Mouse (Mus musculus): ENCODE measurements around the gene Comt. TPM values are rescaled to one million over a fixed set of nuclear protein-coding genes. Genes with fewer than 3 reads are reported as not detected.
A peak's percentile ranks its signal among the peaks of the same experiment; 100 is the strongest.

Gene Comt
- polyA plus RNA-seq, 1 experiment from 2014 or later, result 123 TPM

DNA sequence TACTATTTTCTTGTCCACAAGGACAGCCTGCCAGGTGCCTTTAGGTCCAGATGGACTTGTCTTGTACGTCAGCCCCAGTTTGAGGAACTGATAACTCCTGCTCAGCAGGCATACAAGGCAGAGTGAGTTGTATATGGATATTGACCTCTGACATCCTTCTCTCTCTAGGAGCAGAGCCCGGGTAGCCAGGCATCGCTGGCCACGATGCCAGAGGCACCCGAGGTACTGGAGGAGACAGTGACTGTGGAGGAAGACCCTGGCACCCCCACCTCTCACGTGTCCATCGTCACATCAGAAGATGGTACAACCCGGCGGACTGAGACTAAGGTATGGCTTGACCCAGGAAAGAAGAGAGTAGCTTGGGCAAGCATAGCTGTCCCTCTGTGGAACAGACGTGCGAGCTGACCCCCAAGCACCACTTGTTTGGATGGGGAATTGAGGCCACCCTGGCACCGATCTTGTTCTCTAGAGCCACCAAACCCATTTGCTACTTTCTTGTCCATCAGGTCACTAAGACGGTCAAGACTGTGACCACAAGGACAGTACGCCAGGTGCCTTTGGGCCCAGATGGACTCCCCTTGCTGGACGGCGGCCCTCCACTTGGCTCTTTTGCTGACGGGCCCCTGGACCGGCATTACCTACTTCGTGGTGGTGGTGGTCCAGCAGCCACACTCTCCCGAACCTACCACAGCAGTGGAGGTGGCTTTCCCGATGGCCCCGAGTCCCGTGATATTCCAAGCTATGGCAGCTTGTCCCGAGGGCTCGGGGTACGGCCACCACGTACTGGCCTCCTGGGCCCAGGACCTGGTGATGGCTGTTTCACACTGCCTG, 29.6 kb downstream of the Comt start:
- no peak overlapping the region for H3K4me2 ChIP-seq (ENCODE audit: low read length)
- H3K27ac ChIP-seq (ENCODE audit: low read depth, low read length), result no peak overlapping the region; the same call in 1 of the 2 replicates
- no peaks in the 10 kb centered on the region for H3K27me3 ChIP-seq (replicated peaks; ENCODE audit: control insufficient read depth, insufficient read depth, low read length)
- 96% methylated on average over 27 of the region's 27 CpGs for WGBS
- H3K4me3 ChIP-seq (ENCODE audit: low read length), result no peak overlapping the region
- no peak for ATAC-seq
- H3K36me3 ChIP-seq (ENCODE audit: control insufficient read depth, insufficient read depth, low read length), result peaks cover 30% of the 10 kb centered on the region
- no peak overlapping the region for H3K9ac ChIP-seq (ENCODE audit: low read depth, low read length)
- H3K4me1 ChIP-seq (ENCODE audit: control insufficient read depth, insufficient read depth, low read depth, low read length), result peaks cover 56% of the 10 kb centered on the region
- H3K9me3 ChIP-seq (ENCODE audit: control insufficient read depth, low read length), result no peaks in the 10 kb centered on the region

DNA sequence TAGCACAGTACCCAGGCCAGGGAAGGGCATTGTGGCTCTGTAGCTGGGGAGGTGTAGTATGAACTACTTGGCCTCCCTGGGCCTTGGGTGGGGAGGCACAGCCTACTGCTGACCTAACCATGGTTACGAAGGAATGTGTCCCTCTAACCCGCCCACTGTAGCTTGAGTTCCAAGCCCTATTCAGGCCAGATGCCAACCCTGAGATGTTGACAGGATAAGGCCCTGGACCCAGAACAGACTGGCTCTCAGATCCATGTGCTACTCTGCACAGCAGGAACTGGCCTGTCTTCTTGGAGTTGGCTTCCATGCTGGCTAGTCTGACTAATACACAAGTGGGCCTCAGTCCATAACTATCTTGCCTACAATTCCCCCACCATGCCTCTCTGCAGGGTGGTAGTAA, 30.5 kb downstream of the Comt start:
- Histone ChIP-seq H3K4me3 (ENCODE audit: low read length) (no peak overlapping the region), H3K9ac (ENCODE audit: low read depth, low read length) (no peak overlapping the region), H3K27ac (ENCODE audit: low read depth, low read length) (peak overlapping the region; percentile 62), H3K4me1 (ENCODE audit: control insufficient read depth, insufficient read depth, low read depth, low read length) (peaks cover 55% of the 10 kb centered on the region), H3K4me2 (ENCODE audit: low read length) (no peak overlapping the region), H3K27me3 (replicated peaks; ENCODE audit: control insufficient read depth, insufficient read depth, low read length) (no peaks in the 10 kb centered on the region), H3K9me3 (ENCODE audit: control insufficient read depth, low read length) (no peaks in the 10 kb centered on the region), H3K36me3 (ENCODE audit: control insufficient read depth, insufficient read depth, low read length) (peaks cover 23% of the 10 kb centered on the region)
- ATAC-seq, result peak; percentile 9
- 66% methylated on average over 2 of the region's 2 CpGs for WGBS

DNA sequence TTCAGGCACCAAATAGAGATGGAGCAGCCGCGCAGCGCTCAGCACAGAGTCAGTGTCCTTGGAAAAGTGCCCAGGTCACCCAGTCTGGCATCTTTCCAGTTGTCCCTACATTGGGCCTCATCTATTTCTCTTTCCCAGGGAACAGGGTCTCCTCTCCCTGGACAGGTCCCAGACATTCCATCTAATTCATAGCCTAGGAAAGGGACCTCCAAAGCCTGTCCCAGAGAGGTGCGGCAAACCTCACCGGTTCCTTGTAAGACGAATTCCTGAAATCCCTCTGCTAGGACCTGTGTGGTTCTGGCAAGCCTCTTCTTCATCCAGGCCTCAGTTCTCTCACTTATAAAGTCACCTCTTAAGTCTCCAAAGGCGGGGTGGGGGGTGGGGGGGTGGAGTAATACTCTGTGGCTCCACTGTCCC, 31.0 kb downstream of the Comt start:
- Histone ChIP-seq H3K9me3 (ENCODE audit: control insufficient read depth, low read length) (no peaks in the 10 kb centered on the region), H3K4me1 (ENCODE audit: control insufficient read depth, insufficient read depth, low read depth, low read length) (peaks cover 49% of the 10 kb centered on the region), H3K4me3 (ENCODE audit: low read length) (no peak overlapping the region), H3K36me3 (ENCODE audit: control insufficient read depth, insufficient read depth, low read length) (peaks cover 23% of the 10 kb centered on the region), H3K9ac (ENCODE audit: low read depth, low read length) (no peak overlapping the region), H3K27ac (ENCODE audit: low read depth, low read length) (peak overlapping the region; percentile 62), H3K27me3 (replicated peaks; ENCODE audit: control insufficient read depth, insufficient read depth, low read length) (no peaks in the 10 kb centered on the region), H3K4me2 (ENCODE audit: low read length) (peak overlapping the region; percentile 1; the same call in 1 of the 2 replicates)
- ATAC-seq, result no peak; the same call in 1 of the 2 replicates
- WGBS, result 20% methylated on average over 6 of the region's 7 CpGs

DNA sequence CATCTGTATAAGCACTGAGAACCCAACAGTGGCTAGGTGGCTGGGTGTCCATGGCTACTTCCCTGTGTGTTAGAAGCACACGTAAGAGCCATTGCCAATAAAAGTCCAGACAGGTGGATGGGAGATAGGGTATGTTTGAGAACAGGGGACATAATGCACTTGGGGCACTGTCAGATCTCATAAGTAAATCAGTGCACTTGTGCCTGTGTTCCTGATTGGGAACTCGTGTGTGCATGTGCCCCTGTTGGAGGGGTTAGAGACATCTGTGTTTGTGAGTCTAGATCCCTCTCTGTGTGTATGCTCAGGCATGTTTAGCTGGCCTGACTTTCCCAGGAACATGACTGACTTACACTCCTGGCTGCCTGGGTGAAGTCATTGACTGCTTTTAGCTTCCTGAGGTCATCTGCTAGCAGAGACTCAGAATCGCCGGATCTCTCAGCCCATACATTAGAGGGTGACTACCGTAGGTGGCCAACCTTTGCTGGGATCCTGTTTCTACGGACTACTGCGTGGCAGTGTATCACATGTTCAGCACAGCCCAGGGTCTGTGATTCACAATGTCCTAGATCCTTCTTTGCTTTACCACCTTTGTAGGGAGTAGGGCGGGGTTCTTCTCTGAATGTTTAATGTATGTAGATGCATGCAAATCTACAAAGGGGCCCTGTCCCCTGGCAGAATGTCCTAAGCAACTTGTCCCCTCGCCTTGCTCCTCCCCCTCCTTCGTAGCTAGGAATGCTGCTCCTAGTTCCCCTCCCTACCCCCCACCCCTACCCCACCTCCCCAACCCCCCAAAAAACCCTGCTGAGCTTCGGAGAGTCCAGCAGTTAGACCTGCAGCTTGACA, 31.7 kb downstream of the Comt start:
- Histone ChIP-seq H3K27me3 (replicated peaks; ENCODE audit: control insufficient read depth, insufficient read depth, low read length) (no peaks in the 10 kb centered on the region), H3K4me1 (ENCODE audit: control insufficient read depth, insufficient read depth, low read depth, low read length) (peaks cover 43% of the 10 kb centered on the region), H3K9me3 (ENCODE audit: control insufficient read depth, low read length) (no peaks in the 10 kb centered on the region), H3K4me3 (ENCODE audit: low read length) (0 out of 2 replicates have a peak overlapping the region, but pooled peaks have one; percentile 11), H3K27ac (ENCODE audit: low read depth, low read length) (peak overlapping the region; percentile 62), H3K9ac (ENCODE audit: low read depth, low read length) (peak overlapping the region; percentile 8; the same call in 1 of the 2 replicates), H3K4me2 (ENCODE audit: low read length) (peak overlapping the region; percentile 10), H3K36me3 (ENCODE audit: control insufficient read depth, insufficient read depth, low read length) (peaks cover 23% of the 10 kb centered on the region)
- ATAC-seq, result no peak
- 12% methylated on average over 11 of the region's 11 CpGs for WGBS

DNA sequence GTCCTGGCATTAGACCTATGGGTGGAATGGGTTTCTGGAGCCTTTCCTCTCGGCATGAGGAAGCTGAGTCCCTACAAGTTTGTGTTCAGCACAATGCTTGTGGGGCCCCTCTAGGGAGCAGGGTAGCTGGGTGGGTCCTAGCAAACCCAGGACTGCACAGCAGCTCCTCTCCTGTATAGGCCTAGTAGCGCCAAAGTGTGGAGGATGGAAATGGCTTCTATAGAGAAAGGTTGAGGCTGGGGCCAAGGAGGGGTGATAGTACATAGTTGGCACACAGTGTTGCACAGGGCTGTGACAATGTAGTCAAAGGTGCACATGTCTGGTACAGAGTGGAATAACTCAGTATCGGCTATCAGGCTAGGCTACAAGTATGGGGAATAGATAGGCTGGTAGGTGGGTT, 32.6 kb downstream of the Comt start:
- Histone ChIP-seq H3K9ac (ENCODE audit: low read depth, low read length) (0 out of 2 replicates have a peak overlapping the region, but pooled peaks have one; percentile 33), H3K27ac (ENCODE audit: low read depth, low read length) (no peak overlapping the region), H3K36me3 (ENCODE audit: control insufficient read depth, insufficient read depth, low read length) (peaks cover 22% of the 10 kb centered on the region), H3K4me2 (ENCODE audit: low read length) (peak overlapping the region; percentile 96), H3K9me3 (ENCODE audit: control insufficient read depth, low read length) (no peaks in the 10 kb centered on the region), H3K27me3 (replicated peaks; ENCODE audit: control insufficient read depth, insufficient read depth, low read length) (no peaks in the 10 kb centered on the region), H3K4me3 (ENCODE audit: low read length) (peak overlapping the region; percentile 0; the same call in 1 of the 2 replicates), H3K4me1 (ENCODE audit: control insufficient read depth, insufficient read depth, low read depth, low read length) (peaks cover 40% of the 10 kb centered on the region)
- WGBS, result 53% methylated on average over 3 of the region's 3 CpGs
- no peak for ATAC-seq

DNA sequence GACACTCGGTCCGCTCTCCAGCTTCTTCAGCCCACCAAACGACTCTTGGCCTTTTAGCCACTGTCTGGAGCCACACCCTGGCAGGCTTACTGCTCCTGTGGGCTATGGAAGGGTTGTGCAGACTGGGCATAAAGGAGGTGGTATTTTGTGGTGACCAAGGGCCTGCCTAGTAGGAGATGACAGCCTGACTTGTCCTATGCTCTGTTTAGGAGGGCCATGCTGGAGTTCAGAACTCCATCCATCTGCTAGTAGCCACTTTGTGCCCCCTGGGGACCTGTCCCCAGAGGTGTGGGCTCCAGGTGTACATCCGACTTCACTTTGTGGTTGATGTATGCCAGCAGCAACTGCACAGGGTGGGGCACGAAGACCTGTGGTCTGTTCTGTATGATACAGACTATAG, 33.1 kb downstream of the Comt start:
- H3K4me1 ChIP-seq (ENCODE audit: control insufficient read depth, insufficient read depth, low read depth, low read length), result peaks cover 43% of the 10 kb centered on the region
- no peak for ATAC-seq

DNA sequence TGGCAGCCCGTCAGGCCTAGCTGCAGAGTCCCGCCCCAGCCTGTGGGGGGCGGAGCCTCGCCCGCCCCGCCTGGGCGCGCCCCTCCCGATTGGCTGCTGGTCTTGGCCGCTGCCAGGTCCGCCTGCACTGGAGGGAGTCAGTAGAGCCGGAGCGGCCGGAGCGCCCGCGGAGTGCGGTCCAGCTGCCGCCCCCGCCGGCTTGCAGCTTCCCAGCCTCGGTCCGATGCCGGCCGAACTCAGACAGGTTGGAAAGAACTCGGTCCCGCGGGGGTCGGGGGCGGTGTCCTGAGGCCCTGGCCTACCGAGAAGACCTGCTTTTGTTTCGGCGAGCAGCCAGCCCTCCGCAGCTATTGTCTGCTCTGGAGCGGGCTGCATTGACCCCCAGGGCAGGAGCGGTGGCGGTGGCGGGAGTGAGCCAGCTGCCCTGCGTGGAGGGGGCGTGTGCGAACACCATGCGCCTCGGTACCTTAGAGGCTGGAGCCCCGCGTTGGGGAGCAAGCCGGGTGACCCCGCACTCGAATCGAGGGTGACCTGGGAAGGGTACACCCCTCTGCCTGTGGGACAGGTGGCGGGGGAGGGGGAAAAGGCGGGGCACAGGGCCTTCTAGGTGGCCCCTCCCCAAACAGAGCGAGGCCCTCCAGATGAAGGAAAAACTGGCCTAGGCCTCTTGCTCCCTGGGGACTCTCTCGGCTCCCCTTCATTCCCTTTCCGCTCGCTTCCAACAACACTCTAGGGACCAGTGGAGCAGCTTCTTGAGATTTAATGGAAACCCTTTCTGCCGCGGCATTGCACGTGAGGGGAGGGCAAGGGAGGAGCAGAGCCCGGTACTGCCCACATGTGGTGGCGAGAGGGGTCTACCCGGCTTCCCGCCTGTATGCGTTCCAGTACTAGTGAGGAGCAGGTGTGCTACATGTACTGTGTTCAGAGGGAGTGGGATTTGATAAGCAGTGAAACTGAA, 33.9 kb downstream of the Comt start:
- peak overlapping the region; percentile 96 for H3K4me2 ChIP-seq (ENCODE audit: low read length)
- H3K27me3 ChIP-seq (replicated peaks; ENCODE audit: control insufficient read depth, insufficient read depth, low read length), result no peaks in the 10 kb centered on the region
- peaks cover 10% of the 10 kb centered on the region for H3K36me3 ChIP-seq (ENCODE audit: control insufficient read depth, insufficient read depth, low read length)
- H3K9ac ChIP-seq (ENCODE audit: low read depth, low read length), result peak overlapping the region; percentile 88
- peaks cover 48% of the 10 kb centered on the region for H3K4me1 ChIP-seq (ENCODE audit: control insufficient read depth, insufficient read depth, low read depth, low read length)
- peak overlapping the region; percentile 72 for H3K4me3 ChIP-seq (ENCODE audit: low read length)
- peak; percentile 74 for ATAC-seq
- peak overlapping the region; percentile 85 for H3K27ac ChIP-seq (ENCODE audit: low read depth, low read length)
- WGBS, result under 1% methylated on average over 53 of the region's 63 CpGs
- H3K9me3 ChIP-seq (ENCODE audit: control insufficient read depth, low read length), result no peaks in the 10 kb centered on the region

More for the DNA sequence above, 33.1 kb downstream of the Comt start:
- Histone ChIP-seq H3K4me3 (ENCODE audit: low read length) (peak overlapping the region; percentile 72), H3K27me3 (replicated peaks; ENCODE audit: control insufficient read depth, insufficient read depth, low read length) (no peaks in the 10 kb centered on the region), H3K9ac (ENCODE audit: low read depth, low read length) (peak overlapping the region; percentile 88), H3K4me2 (ENCODE audit: low read length) (peak overlapping the region; percentile 96), H3K36me3 (ENCODE audit: control insufficient read depth, insufficient read depth, low read length) (peaks cover 18% of the 10 kb centered on the region), H3K27ac (ENCODE audit: low read depth, low read length) (peak overlapping the region; percentile 50; the same call in 1 of the 2 replicates), H3K9me3 (ENCODE audit: control insufficient read depth, low read length) (no peaks in the 10 kb centered on the region)
- WGBS, result 46% methylated on average over 5 of the region's 5 CpGs

DNA sequence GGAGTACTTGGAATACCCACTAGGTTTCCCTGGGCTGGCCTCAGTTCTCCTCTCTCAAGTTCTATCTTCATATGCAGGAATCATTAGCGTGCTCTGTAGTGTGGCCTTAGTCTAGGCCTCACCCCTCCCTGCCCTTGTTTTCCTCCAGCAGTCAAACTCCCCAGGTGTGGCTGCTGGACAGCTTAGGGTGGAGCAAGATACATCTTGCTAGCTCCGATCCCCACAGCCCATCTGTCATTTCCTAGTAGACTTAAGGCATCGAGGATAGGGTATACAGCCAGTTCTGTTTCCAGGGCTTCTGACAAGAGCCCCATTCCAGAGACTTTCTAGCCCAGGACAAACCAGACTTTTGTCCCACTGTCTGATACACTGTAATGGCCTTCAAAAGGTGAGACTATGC, 34.9 kb downstream of the Comt start:
- ATAC-seq, result no peak
- no peaks in the 10 kb centered on the region for H3K36me3 ChIP-seq (ENCODE audit: control insufficient read depth, insufficient read depth, low read length)
- H3K4me2 ChIP-seq (ENCODE audit: low read length), result no peak overlapping the region; the same call in 1 of the 2 replicates
- no peaks in the 10 kb centered on the region for H3K27me3 ChIP-seq (replicated peaks; ENCODE audit: control insufficient read depth, insufficient read depth, low read length)
- no peak overlapping the region; the same call in 1 of the 2 replicates for H3K9ac ChIP-seq (ENCODE audit: low read depth, low read length)
- no peak overlapping the region for H3K4me3 ChIP-seq (ENCODE audit: low read length)
- H3K9me3 ChIP-seq (ENCODE audit: control insufficient read depth, low read length), result no peaks in the 10 kb centered on the region
- peaks cover 56% of the 10 kb centered on the region for H3K4me1 ChIP-seq (ENCODE audit: control insufficient read depth, insufficient read depth, low read depth, low read length)
- H3K27ac ChIP-seq (ENCODE audit: low read depth, low read length), result no peak overlapping the region
- 85% methylated on average over 3 of the region's 3 CpGs for WGBS

All from hindbrain, embryonic 16.5 days (tissue).